Comparison of ENCODE assay signal across 18 mouse cellular contexts in the genomic region with DNA sequence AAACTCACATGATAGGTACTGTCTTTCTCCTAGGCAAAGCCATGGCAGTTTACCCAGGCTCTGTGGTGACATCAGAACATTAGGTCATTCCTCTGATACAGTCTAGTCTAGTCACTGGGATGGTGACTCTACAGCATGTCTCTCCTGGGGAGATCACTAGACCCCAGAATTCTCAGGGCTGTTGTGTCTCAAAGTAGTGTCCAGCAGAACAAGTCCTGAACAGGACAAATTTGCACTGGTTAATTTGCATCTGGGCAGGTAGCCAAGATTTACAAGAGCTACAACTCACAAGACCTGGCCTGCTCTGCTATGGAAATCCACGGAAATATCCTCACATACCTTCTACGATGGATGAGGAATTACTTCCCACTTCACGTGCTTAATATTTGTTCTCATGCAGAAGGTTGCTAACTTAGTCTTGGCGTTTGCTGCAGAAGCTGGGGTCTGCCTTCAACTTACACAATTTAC.
DNase-seq lines count a peak whose midpoint lies in the region; ATAC-seq lines count a peak whose summit lies in the region.
"Had no signal": no experiment of that assay in that cellular context is flagged by ENCODE, and none has a peak within 500 bp of the region (broad histone marks: within the 10 kb centered on the region; RNA-seq: fewer than 3 reads in every experiment).

No protein-coding gene starts in this region.

- H3K9ac ChIP-seq in heart, embryonic 14.5 days (ENCODE audit: low read length): no peak overlapping the region
- H3K9ac ChIP-seq in lung, embryonic 15.5 days: no peak overlapping the region
- H3K9ac ChIP-seq in kidney, embryonic 14.5 days (ENCODE audit: low read depth, low read length): no peak overlapping the region
- H3K9ac ChIP-seq in stomach, embryonic 16.5 days (ENCODE audit: low read length): no peak overlapping the region
- H3K9ac ChIP-seq: embryonic facial prominence, embryonic 13.5 days; hindbrain, embryonic 14.5 days; limb, embryonic 15.5 days; neural tube, embryonic 13.5 days had no signal

- WGBS in heart, embryonic 14.5 days: 28% methylated on average over 4 of the region's 4 CpGs
- 27% methylated on average over 4 of the region's 4 CpGs for WGBS in lung, embryonic 15.5 days
- 48% methylated on average over 4 of the region's 4 CpGs for WGBS in kidney, embryonic 14.5 days
- 31% methylated on average over 4 of the region's 4 CpGs for WGBS in stomach, embryonic 16.5 days

- no peaks in the 10 kb centered on the region for H3K9me3 ChIP-seq in heart, embryonic 14.5 days (ENCODE audit: control insufficient read depth, low read length)
- no peaks in the 10 kb centered on the region for H3K9me3 ChIP-seq in lung, embryonic 15.5 days
- H3K9me3 ChIP-seq in kidney, embryonic 14.5 days (ENCODE audit: control insufficient read depth, low read length): no peaks in the 10 kb centered on the region
- H3K9me3 ChIP-seq in stomach, embryonic 16.5 days (replicated peaks; ENCODE audit: control insufficient read depth, low read length): no peaks in the 10 kb centered on the region
- H3K9me3 ChIP-seq: embryonic facial prominence, embryonic 13.5 days; limb, embryonic 15.5 days; megakaryocyte, embryonic 14.5 days; neural tube, embryonic 13.5 days had no signal

- H3K36me3 ChIP-seq in heart, embryonic 14.5 days (ENCODE audit: control insufficient read depth, insufficient read depth, low read length): no peaks in the 10 kb centered on the region
- H3K36me3 ChIP-seq in lung, embryonic 15.5 days: no peaks in the 10 kb centered on the region
- no peaks in the 10 kb centered on the region for H3K36me3 ChIP-seq in kidney, embryonic 14.5 days (ENCODE audit: control insufficient read depth, insufficient read depth, low read length)
- H3K36me3 ChIP-seq in stomach, embryonic 16.5 days (ENCODE audit: control insufficient read depth, insufficient read depth, low read length): no peaks in the 10 kb centered on the region
- H3K36me3 ChIP-seq: embryonic facial prominence, embryonic 13.5 days; limb, embryonic 15.5 days; neural tube, embryonic 13.5 days had no signal

- DNase-seq in heart, postnatal 14 days: no peak
- no peak for DNase-seq in lung, postnatal 14 days
- DNase-seq in urinary bladder, postnatal 14 days (ENCODE audit: low spot score): no peak
- DNase-seq: adrenal gland, postnatal 25 days; cerebellum, postnatal 14 days; right cerebral cortex, postnatal 4 days; thymus, postnatal 4 days had no signal

- intact Hi-C loops in heart, postnatal 14 days (cut with DNase I): no loop called here

- H3K4me3 ChIP-seq in heart, embryonic 14.5 days (ENCODE audit: control insufficient read depth in 1 of 2, insufficient read depth in 1 of 2, low read depth in 1 of 2, low read length in 2 of 2): no peak overlapping the region
- H3K4me3 ChIP-seq in lung, embryonic 15.5 days: no peak overlapping the region
- no peak overlapping the region for H3K4me3 ChIP-seq in kidney, embryonic 14.5 days (ENCODE audit: low read length)
- H3K4me3 ChIP-seq in stomach, embryonic 16.5 days (replicated peaks; ENCODE audit: low read length): no peak overlapping the region
- H3K4me3 ChIP-seq: embryonic facial prominence, embryonic 13.5 days; layer of hippocampus, adult 2 months; limb, embryonic 15.5 days; megakaryocyte, embryonic 14.5 days; neural tube, embryonic 13.5 days had no signal

- no peaks in the 10 kb centered on the region for H3K27me3 ChIP-seq in heart, embryonic 14.5 days (ENCODE audit: control insufficient read depth, insufficient read depth, low read length)
- no peaks in the 10 kb centered on the region for H3K27me3 ChIP-seq in lung, embryonic 15.5 days
- no peaks in the 10 kb centered on the region for H3K27me3 ChIP-seq in kidney, embryonic 14.5 days (ENCODE audit: control insufficient read depth, insufficient read depth, low read length)
- H3K27me3 ChIP-seq in stomach, embryonic 16.5 days (ENCODE audit: control insufficient read depth, insufficient read depth, low read length): no peaks in the 10 kb centered on the region
- H3K27me3 ChIP-seq: embryonic facial prominence, embryonic 13.5 days; limb, embryonic 15.5 days; megakaryocyte, embryonic 14.5 days; neural tube, embryonic 13.5 days had no signal

- H3K4me2 ChIP-seq in heart, embryonic 14.5 days (ENCODE audit: low read length): no peak overlapping the region
- H3K4me2 ChIP-seq in lung, embryonic 15.5 days: no peak overlapping the region
- H3K4me2 ChIP-seq in kidney, embryonic 14.5 days (replicated peaks; ENCODE audit: low read depth, low read length): no peak overlapping the region
- H3K4me2 ChIP-seq in stomach, embryonic 16.5 days (ENCODE audit: low read depth, low read length): no peak overlapping the region
- H3K4me2 ChIP-seq: embryonic facial prominence, embryonic 13.5 days; hindbrain, embryonic 14.5 days; limb, embryonic 15.5 days; neural tube, embryonic 13.5 days had no signal

- peak overlapping the region; percentile 8 to 24; a peak in 2 of 4 replicates for H3K27ac ChIP-seq in heart, embryonic 14.5 days (replicated peaks in 1 of 2; ENCODE audit: control insufficient read depth in 1 of 2, insufficient read depth in 1 of 2, low read depth in 2 of 2, low read length in 2 of 2)
- H3K27ac ChIP-seq in lung, embryonic 15.5 days: no peak overlapping the region
- H3K27ac ChIP-seq in kidney, embryonic 14.5 days (ENCODE audit: low read depth, low read length): peak overlapping the region; percentile 47; the same call in 1 of the 2 replicates
- peak overlapping the region; percentile 62; the same call in 1 of the 2 replicates for H3K27ac ChIP-seq in stomach, embryonic 16.5 days (ENCODE audit: low read length)
- H3K27ac ChIP-seq: embryonic facial prominence, embryonic 13.5 days; hindbrain, embryonic 14.5 days; layer of hippocampus, adult 2 months; limb, embryonic 15.5 days; neural tube, embryonic 13.5 days had no signal

- peak; percentile 36; the same call in 1 of the 2 replicates for ATAC-seq in heart, embryonic 14.5 days (ENCODE audit: insufficient number of reproducible peaks, insufficient read depth, low FRiP score, low read depth)
- peak; percentile 31; the same call in 1 of the 2 replicates for ATAC-seq in lung, embryonic 15.5 days (ENCODE audit: borderline replicate concordance, extremely low read depth, low FRiP score, low TSS enrichment)
- ATAC-seq in kidney, embryonic 14.5 days (ENCODE audit: low FRiP score, low TSS enrichment): peak; percentile 17; the same call in 1 of the 2 replicates
- ATAC-seq in stomach, embryonic 16.5 days (ENCODE audit: insufficient read depth, low FRiP score): peak; percentile 34; the same call in 1 of the 2 replicates
- no peak for ATAC-seq in megakaryocyte progenitor cell, adult 5-6 weeks (replicated peaks; ENCODE audit: poor library complexity)

- peaks cover 16 to 30% of the 10 kb centered on the region in 2 experiments for H3K4me1 ChIP-seq in heart, embryonic 14.5 days (ENCODE audit: control insufficient read depth in 2 of 2, insufficient read depth in 2 of 2, low read length in 2 of 2)
- H3K4me1 ChIP-seq in lung, embryonic 15.5 days: peaks cover 23% of the 10 kb centered on the region
- peaks cover 15% of the 10 kb centered on the region for H3K4me1 ChIP-seq in kidney, embryonic 14.5 days (ENCODE audit: control insufficient read depth, insufficient read depth, low read length)
- H3K4me1 ChIP-seq in stomach, embryonic 16.5 days (ENCODE audit: control insufficient read depth, insufficient read depth, low read length): peaks cover 23% of the 10 kb centered on the region
